Mouse (Mus musculus): ENCODE measurements at regions not wholly inside any gene's neighbourhood (a gene's known extent, or its start where the extent isn't known, plus 50 kb on each side); places are given as distances from the start of the nearest gene placed in this dataset.
A peak's percentile ranks its signal among the peaks of the same experiment; 100 is the strongest.

GRCm38 (mm10) chr15:62273855-62274488 is 1351.2 kb upstream of the A1bg start:
- H3K4me3 ChIP-seq (ENCODE audit: control insufficient read depth in 1 of 2, insufficient read depth in 1 of 2, low read depth in 2 of 2, low read length in 2 of 2): no peak overlapping the region
- no peak for TF ChIP-seq ZKSCAN1 (IDR thresholded peaks at IDR 0.05; ENCODE audit: low read depth, low read length)
- TF ChIP-seq MXI1 (IDR thresholded peaks at IDR 0.05; ENCODE audit: low read depth, low read length): 0 out of 2 replicates have a peak, but pooled peaks have one; percentile 22
- no peak for TF ChIP-seq MEF2A (IDR thresholded peaks at IDR 0.05; ENCODE audit: extremely low read depth, insufficient replicate concordance, low read depth, low read length, poor library complexity, severe bottlenecking)
- TF ChIP-seq CHD1 (IDR thresholded peaks at IDR 0.05; ENCODE audit: low read depth, low read length): no peak
- TF ChIP-seq BHLHE40 (IDR thresholded peaks at IDR 0.05; ENCODE audit: borderline replicate concordance, low read depth, low read length): no peak
- H3K27me3 ChIP-seq (ENCODE audit: control insufficient read depth in 1 of 2, insufficient read depth in 2 of 2, low read length in 2 of 2): no peaks in the 10 kb centered on the region
- peaks cover 0 to 2% of the 10 kb centered on the region in 2 experiments; a peak in 1 of 4 replicates for H3K4me1 ChIP-seq (ENCODE audit: control insufficient read depth in 1 of 2, insufficient read depth in 2 of 2, low read length in 2 of 2)
- no peak overlapping the region for H3K27ac ChIP-seq (ENCODE audit: control insufficient read depth, low read depth, low read length)
- H3K36me3 ChIP-seq (ENCODE audit: control insufficient read depth in 1 of 2, insufficient read depth in 2 of 2, low read length in 2 of 2): no peaks in the 10 kb centered on the region
- no peaks in the 10 kb centered on the region for H3K79me2 ChIP-seq (ENCODE audit: control insufficient read depth, insufficient read depth, low read length, poor library complexity)
- DNase-seq (ENCODE audit: low read depth, low spot score): no peak
- no peak overlapping the region for H3K9ac ChIP-seq (ENCODE audit: control insufficient read depth, low read depth, low read length, poor library complexity, severe bottlenecking)
- H3K9me3 ChIP-seq (replicated peaks; ENCODE audit: insufficient read depth, low read length): no peaks in the 10 kb centered on the region

- Histone ChIP-seq H3K79me2 (ENCODE audit: control insufficient read depth, insufficient read depth, low read length, poor library complexity) (no peaks in the 10 kb centered on the region), H3K4me3 (ENCODE audit: control insufficient read depth in 1 of 2, insufficient read depth in 1 of 2, low read depth in 2 of 2, low read length in 2 of 2) (no peak overlapping the region), H3K27me3 (ENCODE audit: control insufficient read depth in 1 of 2, insufficient read depth in 2 of 2, low read length in 2 of 2) (no peaks in the 10 kb centered on the region), H3K9ac (ENCODE audit: control insufficient read depth, low read depth, low read length, poor library complexity, severe bottlenecking) (no peak overlapping the region), H3K27ac (ENCODE audit: control insufficient read depth, low read depth, low read length) (no peak overlapping the region), H3K4me1 (ENCODE audit: control insufficient read depth in 1 of 2, insufficient read depth in 2 of 2, low read length in 2 of 2) (peaks cover 0 to 2% of the 10 kb centered on the region in 2 experiments; a peak in 1 of 4 replicates), H3K9me3 (replicated peaks; ENCODE audit: insufficient read depth, low read length) (no peaks in the 10 kb centered on the region), H3K36me3 (ENCODE audit: control insufficient read depth in 1 of 2, insufficient read depth in 2 of 2, low read length in 2 of 2) (no peaks in the 10 kb centered on the region)
- DNase-seq (ENCODE audit: low read depth, low spot score): no peak
- no peak for TF ChIP-seq USF1 (IDR thresholded peaks at IDR 0.05; ENCODE audit: low read depth, low read length)
- no peak for TF ChIP-seq RCOR1 (IDR thresholded peaks at IDR 0.05; ENCODE audit: low read depth, low read length)
- no peak for TF ChIP-seq SIN3A (IDR thresholded peaks at IDR 0.05; ENCODE audit: low read length)
- TF ChIP-seq GATA1 (IDR thresholded peaks at IDR 0.05; ENCODE audit: low read depth, low read length): no peak
- TF ChIP-seq MYB (IDR thresholded peaks at IDR 0.05; ENCODE audit: low read depth, low read length): no peak
- TF ChIP-seq MXI1 (IDR thresholded peaks at IDR 0.05; ENCODE audit: low read depth, low read length): no peak
- no peak for TF ChIP-seq ZKSCAN1 (IDR thresholded peaks at IDR 0.05; ENCODE audit: low read depth, low read length)
- TF ChIP-seq MAZ (IDR thresholded peaks at IDR 0.05; ENCODE audit: low read depth, low read length): no peak
Measured at GRCm38 (mm10) chr15:62272755-62273154, 1349.9 kb upstream of the A1bg start.

GRCm38 (mm10) chr15:62271428-62271827 is 1348.6 kb upstream of the A1bg start:
- H3K36me3 ChIP-seq (ENCODE audit: control insufficient read depth in 1 of 2, insufficient read depth in 2 of 2, low read length in 2 of 2): no peaks in the 10 kb centered on the region
- no peaks in the 10 kb centered on the region for H3K79me2 ChIP-seq (ENCODE audit: control insufficient read depth, insufficient read depth, low read length, poor library complexity)
- no peak overlapping the region for H3K9ac ChIP-seq (ENCODE audit: control insufficient read depth, low read depth, low read length, poor library complexity, severe bottlenecking)
- H3K4me1 ChIP-seq (ENCODE audit: control insufficient read depth in 1 of 2, insufficient read depth in 2 of 2, low read length in 2 of 2): peaks cover 0 to 2% of the 10 kb centered on the region in 2 experiments; a peak in 1 of 4 replicates
- H3K4me3 ChIP-seq (ENCODE audit: control insufficient read depth in 1 of 2, insufficient read depth in 1 of 2, low read depth in 2 of 2, low read length in 2 of 2): no peak overlapping the region
- no peak overlapping the region for H3K27ac ChIP-seq (ENCODE audit: control insufficient read depth, low read depth, low read length)
- TF ChIP-seq NELFE (IDR thresholded peaks at IDR 0.05; ENCODE audit: low read depth, low read length) (no peak), MEF2A (IDR thresholded peaks at IDR 0.05; ENCODE audit: extremely low read depth, insufficient replicate concordance, low read depth, low read length, poor library complexity, severe bottlenecking) (no peak), KAT2A (conservative IDR thresholded peaks at IDR 0.05; ENCODE audit: low read depth, low read length) (no peak), TBP (IDR thresholded peaks at IDR 0.05; ENCODE audit: low read depth, low read length) (no peak), MYB (IDR thresholded peaks at IDR 0.05; ENCODE audit: low read depth, low read length) (no peak), TAL1 (IDR thresholded peaks at IDR 0.05; ENCODE audit: low read length) (no peak)
- no peak for DNase-seq (ENCODE audit: low read depth, low spot score)
- no peaks in the 10 kb centered on the region for H3K27me3 ChIP-seq (ENCODE audit: control insufficient read depth in 1 of 2, insufficient read depth in 2 of 2, low read length in 2 of 2)
- no peaks in the 10 kb centered on the region for H3K9me3 ChIP-seq (replicated peaks; ENCODE audit: insufficient read depth, low read length)
